Mouse (Mus musculus) testis, adult 2 months (tissue): ENCODE measurements around the gene Ndufb3. TPM values are rescaled to one million over a fixed set of nuclear protein-coding genes. Genes with fewer than 3 reads are reported as not detected.
"Not testable (repeated sequence)": the region's sequence is repeated elsewhere in the genome, so short reads cannot be mapped to it uniquely, and the experiment has no call there.

ENCODE experiments used
- H3K27ac ChIP-seq: fragments of 200-500 bp; 2 replicates; pipeline ENCODE4 v1.5.1; 2012; ENCODE audit warnings: low read depth, low read length; ENCODE audit not compliant: control insufficient read depth, insufficient read depth
- H3K27me3 ChIP-seq: fragments of 200-500 bp; 2 replicates; pipeline ENCODE4 v1.6.1; 2012; ENCODE audit warnings: mild to moderate bottlenecking, low read length, moderate library complexity; ENCODE audit not compliant: control insufficient read depth, insufficient read depth
- H3K36me3 ChIP-seq: fragments of 200-500 bp; 2 replicates; pipeline ENCODE4 v1.6.1; 2012; ENCODE audit warnings: mild to moderate bottlenecking, low read length; ENCODE audit not compliant: control insufficient read depth, insufficient read depth
- H3K4me1 ChIP-seq: fragments of 200-500 bp; 2 replicates; pipeline ENCODE4 v1.6.1; 2012; ENCODE audit warnings: low read length; ENCODE audit not compliant: control insufficient read depth, insufficient read depth
- H3K4me3 ChIP-seq: fragments of 200-500 bp; 2 replicates; pipeline ENCODE4 v1.5.1; 2012; ENCODE audit warnings: low read depth, mild to moderate bottlenecking, low read length, moderate library complexity, mixed read lengths; ENCODE audit not compliant: control insufficient read depth
- CTCF ChIP-seq: fragments of 200-500 bp; IDR thresholded peaks from 2 replicates; pipeline ENCODE4 v1.5.1; 2012; ENCODE audit warnings: low read depth, mild to moderate bottlenecking, inconsistent platforms, low read length, moderate library complexity; ENCODE audit not compliant: control insufficient read depth, insufficient read depth, insufficient replicate concordance
- POLR2A ChIP-seq: fragments of 200-500 bp; IDR thresholded peaks from 2 replicates; pipeline ENCODE4 v1.6.1; 2012; ENCODE audit warnings: low read depth, mild to moderate bottlenecking, inconsistent platforms, low read length, moderate library complexity; ENCODE audit not compliant: control insufficient read depth
- polyA plus RNA-seq: library from polyadenylated mRNA; depleted of rRNA; stranded (reverse); fragments of >200 nt; gene quantifications from 2 replicates; pipeline ENCODE4 v1.2.3, GENCODE M21; 2012

The Ndufb3 gene
- polyA plus RNA-seq, 1 experiment, result 40.4 TPM

DNA sequence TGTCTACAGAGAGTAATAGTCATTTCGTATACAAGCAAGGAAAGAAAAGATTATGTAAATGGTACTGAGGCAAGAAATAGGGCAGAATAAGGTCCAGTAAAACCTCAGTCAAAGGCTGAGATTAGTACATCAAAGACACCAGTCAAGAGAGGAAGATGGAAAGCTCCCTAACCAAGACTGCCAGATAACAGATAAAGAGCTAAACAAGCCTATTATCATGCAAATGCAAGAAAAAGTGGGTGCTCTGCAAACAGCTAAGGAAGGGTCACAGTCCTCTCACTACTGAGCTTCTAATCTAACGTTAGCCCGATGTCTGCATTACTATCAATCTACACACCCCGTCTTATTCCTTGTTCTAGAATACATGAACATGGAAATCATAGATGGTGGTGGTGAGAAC is 15.7 kb upstream of the Ndufb3 start:
- H3K36me3 ChIP-seq, result no peaks in the 10 kb centered on the region
- TF ChIP-seq CTCF (no peak), POLR2A (no peak)
- H3K4me1 ChIP-seq, result no peaks in the 10 kb centered on the region
- no peak overlapping the region for H3K27ac ChIP-seq
- no peak overlapping the region for H3K4me3 ChIP-seq
- no peaks in the 10 kb centered on the region for H3K27me3 ChIP-seq

DNA sequence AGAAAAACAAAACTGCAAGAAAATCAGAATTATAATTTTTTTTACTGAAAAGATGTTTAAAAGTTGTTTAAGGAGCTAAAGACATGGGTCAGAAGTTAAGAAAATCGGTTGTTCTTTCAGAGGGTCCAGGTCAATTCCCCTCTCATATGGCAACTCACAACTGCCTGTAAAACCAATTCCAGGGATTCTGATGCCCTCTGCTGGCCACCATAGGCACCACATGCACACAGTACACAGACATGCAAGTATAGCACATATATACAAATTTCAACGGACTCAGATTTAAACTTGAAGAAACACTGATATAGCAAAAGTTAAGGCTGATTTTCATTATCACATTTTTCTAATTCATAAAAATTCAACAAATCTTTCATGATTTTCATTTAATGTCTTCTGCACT is 7.0 kb upstream of the Ndufb3 start:
- no peak overlapping the region for H3K27ac ChIP-seq
- TF ChIP-seq POLR2A, result no peak
- no peak; the same call in 1 of the 2 replicates for TF ChIP-seq CTCF

DNA sequence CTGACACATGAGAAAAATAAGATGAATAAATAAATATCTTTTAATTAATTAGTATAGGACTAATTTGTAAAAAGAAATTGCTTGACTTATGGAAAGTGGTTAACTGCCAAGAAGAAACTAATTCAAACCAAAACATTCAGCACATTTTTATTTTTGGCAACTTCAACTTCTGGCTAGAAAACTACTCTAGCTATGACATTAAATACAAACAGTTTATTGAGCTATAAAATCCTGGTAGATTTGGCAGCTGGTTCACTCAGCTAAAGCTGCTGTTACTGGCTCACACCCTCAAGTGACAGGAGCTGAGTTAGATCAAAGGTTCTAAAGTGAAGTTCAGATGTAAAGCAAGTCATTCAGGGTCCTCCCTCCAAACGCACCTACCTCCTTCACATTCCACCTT is 3.6 kb upstream of the Ndufb3 start:
- H3K27me3 ChIP-seq, result no peaks in the 10 kb centered on the region
- TF ChIP-seq CTCF, result no peak
- no peak for TF ChIP-seq POLR2A
- H3K36me3 ChIP-seq, result no peaks in the 10 kb centered on the region
- no peak overlapping the region for H3K27ac ChIP-seq
- H3K4me1 ChIP-seq, result peaks cover 2% of the 10 kb centered on the region; the same call in 1 of the 2 replicates
- H3K4me3 ChIP-seq, result no peak overlapping the region

More for the DNA sequence above, 7.0 kb upstream of the Ndufb3 start:
- Histone ChIP-seq H3K27me3 (no peaks in the 10 kb centered on the region), H3K4me1 (no peaks in the 10 kb centered on the region), H3K4me3 (no peak overlapping the region), H3K36me3 (no peaks in the 10 kb centered on the region)

DNA sequence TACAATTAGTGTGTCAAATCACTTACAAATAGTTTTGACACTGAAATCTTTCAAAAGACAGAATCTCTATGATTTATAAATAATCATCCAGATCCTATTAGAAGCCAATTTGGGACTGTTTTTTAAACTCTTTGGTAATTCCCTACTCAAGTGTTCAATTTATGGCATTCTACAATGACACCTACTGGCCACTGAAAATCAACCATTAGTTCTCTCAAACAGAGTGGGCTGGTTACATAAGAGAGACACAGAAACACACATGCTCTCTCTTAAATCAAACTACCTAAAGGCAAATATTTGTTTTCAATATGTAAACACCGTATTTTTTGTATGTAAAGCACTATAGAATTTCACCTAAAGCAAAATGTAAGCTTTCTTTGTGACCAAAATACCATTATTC is 1.9 kb upstream of the Ndufb3 start:
- TF ChIP-seq CTCF, result no peak
- no peak for TF ChIP-seq POLR2A
- Histone ChIP-seq H3K36me3 (no peaks in the 10 kb centered on the region), H3K27ac (no peak overlapping the region), H3K27me3 (no peaks in the 10 kb centered on the region), H3K4me1 (peaks cover 2% of the 10 kb centered on the region; the same call in 1 of the 2 replicates), H3K4me3 (no peak overlapping the region)

DNA sequence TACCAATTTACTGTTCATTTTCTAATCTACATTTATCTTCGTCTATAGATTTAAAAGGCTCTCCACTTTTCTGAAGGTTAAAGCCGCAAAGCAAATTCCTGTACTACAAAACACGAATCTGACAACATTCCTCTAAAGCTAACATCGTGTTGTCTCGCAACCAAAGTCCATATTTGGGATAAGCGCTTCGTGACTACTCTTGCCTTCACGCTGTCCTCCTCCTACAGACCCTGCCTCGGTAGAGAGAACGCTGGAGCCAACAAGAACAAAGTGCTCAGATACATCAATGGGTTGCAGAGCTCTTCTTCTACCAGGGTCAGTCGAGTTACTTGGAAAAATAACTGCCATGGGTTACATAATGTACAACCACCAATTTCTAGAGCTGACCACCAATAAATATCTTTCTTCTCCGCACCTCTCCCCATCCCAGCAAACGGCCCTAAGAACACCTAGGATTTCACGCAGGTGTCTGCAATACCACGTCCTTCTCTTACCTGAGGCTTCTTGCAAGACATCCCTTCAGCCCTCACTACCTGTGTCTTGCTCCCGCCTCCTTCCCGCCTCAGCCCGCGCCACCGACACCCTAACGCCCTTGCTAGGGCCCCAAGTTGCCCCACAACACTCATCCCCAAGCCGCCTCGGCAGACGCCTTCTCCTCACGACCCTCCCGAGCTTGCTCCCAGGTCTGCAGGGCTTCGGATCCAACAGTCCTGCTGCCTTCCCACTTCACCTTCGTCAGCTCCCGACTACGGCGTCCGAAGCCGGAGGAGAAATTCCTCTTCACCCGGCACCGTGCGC is 612 bp upstream of the Ndufb3 start:
- Histone ChIP-seq H3K4me3 (peak overlapping the region; percentile 99), H3K27ac (peak overlapping the region; percentile 93), H3K4me1 (peaks cover 2% of the 10 kb centered on the region; the same call in 1 of the 2 replicates), H3K36me3 (no peaks in the 10 kb centered on the region), H3K27me3 (no peaks in the 10 kb centered on the region)
- TF ChIP-seq POLR2A, result no peak
- TF ChIP-seq CTCF, result no peak

DNA sequence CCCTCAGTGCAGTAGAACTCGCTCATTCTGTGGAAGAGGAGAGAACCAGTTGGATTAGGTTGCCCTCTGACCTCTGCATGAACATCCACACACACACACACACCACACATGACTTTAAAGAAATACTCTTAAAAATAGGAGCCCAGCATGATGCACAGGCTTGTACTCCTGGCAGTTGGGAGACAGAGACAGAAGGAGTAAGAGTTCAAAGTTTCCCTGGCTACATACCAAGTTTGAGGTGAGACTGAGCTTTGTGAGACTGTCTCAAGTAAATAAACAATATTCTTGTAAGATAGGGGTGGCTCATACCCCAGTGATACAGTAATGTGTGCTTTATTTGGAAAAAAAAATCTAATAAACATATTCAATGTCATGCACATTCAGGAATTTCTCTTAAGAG is 1.3 kb downstream of the Ndufb3 start:
- Histone ChIP-seq H3K36me3 (no peaks in the 10 kb centered on the region), H3K27me3 (no peaks in the 10 kb centered on the region), H3K4me3 (peak overlapping the region; percentile 42; the same call in 1 of the 2 replicates), H3K4me1 (peaks cover 2% of the 10 kb centered on the region; the same call in 1 of the 2 replicates), H3K27ac (no peak overlapping the region)
- TF ChIP-seq POLR2A (no peak), CTCF (no peak)

DNA sequence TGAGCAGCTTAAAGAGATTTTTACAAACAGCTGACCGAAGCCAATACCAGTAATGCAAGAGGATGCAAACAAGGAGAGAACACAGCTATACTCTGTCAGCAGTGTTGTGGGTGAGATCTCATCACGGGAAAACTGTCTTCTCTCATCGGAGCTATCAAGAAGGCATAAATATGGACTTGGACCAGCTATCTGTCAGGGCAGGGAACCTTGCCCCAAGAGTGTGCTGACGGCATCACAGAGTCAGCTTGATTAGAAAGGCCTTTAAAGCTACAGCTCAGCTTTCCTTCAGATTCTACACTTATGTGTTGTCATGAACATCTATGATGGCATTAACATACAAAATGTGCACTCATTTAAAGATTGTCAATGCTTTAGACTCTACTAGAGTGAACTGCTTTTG is 16.5 kb downstream of the Ndufb3 start:
- TF ChIP-seq CTCF (no peak), POLR2A (no peak)
- Histone ChIP-seq H3K27ac (no peak overlapping the region), H3K4me1 (no peaks in the 10 kb centered on the region), H3K27me3 (no peaks in the 10 kb centered on the region), H3K4me3 (no peak overlapping the region), H3K36me3 (no peaks in the 10 kb centered on the region)

DNA sequence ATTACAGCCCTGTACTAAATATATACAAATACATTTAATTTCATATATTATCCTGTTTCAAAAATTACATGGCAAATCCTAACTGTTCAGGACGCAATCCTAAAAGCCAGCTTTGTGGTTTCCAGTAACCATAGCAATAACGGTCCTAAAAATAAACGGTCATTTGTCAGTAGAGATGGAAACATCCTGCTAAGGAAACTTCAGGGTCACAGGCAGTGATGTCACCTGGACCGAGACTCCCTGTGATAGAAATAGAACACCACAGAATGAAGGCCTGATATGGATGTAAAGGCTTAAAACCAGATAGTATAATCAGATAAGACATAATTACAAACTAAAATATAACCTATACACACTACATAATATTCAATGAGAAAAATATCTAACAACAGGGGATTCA is 17.6 kb downstream of the Ndufb3 start:
- Histone ChIP-seq H3K27ac (no peak overlapping the region), H3K27me3 (no peaks in the 10 kb centered on the region), H3K4me1 (no peaks in the 10 kb centered on the region), H3K36me3 (no peaks in the 10 kb centered on the region), H3K4me3 (no peak overlapping the region)
- TF ChIP-seq POLR2A (no peak), CTCF (no peak)

DNA sequence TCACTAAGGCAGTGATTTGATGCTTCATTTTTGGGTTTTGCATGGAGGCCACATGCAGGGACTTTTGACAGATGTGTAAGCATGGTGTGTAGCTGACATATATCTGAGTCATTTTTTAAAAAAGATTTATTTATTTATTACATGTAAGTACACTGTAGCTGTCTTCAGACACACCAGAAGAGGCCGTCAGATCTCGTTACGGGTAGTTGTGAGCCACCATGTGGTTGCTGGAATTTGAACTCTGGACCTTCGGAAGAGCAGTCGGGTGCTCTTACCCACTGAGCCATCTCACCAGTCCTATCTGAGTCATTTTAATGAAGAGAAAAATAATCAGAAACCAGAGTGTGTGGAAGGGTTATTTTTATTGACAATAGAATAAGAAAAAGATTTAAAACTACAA is 23.4 kb downstream of the Ndufb3 start:
- H3K27ac ChIP-seq, H3K36me3 ChIP-seq: not testable (repeated sequence)

More for the DNA sequence above, 23.4 kb downstream of the Ndufb3 start:
- not testable (repeated sequence) for H3K27me3 ChIP-seq, H3K4me1 ChIP-seq, H3K4me3 ChIP-seq
